Mouse (Mus musculus) brain, embryonic 14.5 days (tissue): ENCODE data around the gene Slc7a15.

Source experiments
- CTCF ChIP-seq: fragments of 200-500 bp; IDR thresholded peaks from 2 replicates; pipeline ENCODE4 v1.5.1; 2012; ENCODE audit warnings: inconsistent platforms, mild to moderate bottlenecking, moderate library complexity, borderline replicate concordance; ENCODE audit not compliant: insufficient read depth, insufficient read length; ENCODE audit errors: extremely low read depth
- POLR2A ChIP-seq: fragments of 200-500 bp; IDR thresholded peaks from 2 replicates; pipeline ENCODE4 v1.6.1; 2012; ENCODE audit warnings: mild to moderate bottlenecking, inconsistent platforms, borderline replicate concordance; ENCODE audit not compliant: poor library complexity, insufficient read depth, insufficient read length, severe bottlenecking; ENCODE audit errors: extremely low read depth

GRCm38 (mm10) chr12:8498148-8498571, 100.7 kb downstream of the Slc7a15 start:
- TF ChIP-seq CTCF (no peak), POLR2A (no peak)
